Comparison of ENCODE assay signal across 24 mouse cellular contexts in genomic region chr14:122943475-122943853, GRCm38 (mm10). TPM values are rescaled to one million over a fixed set of nuclear protein-coding genes. Genes with fewer than 3 reads are reported as not detected.
DNase-seq lines count a peak whose midpoint lies in the region; ATAC-seq lines count a peak whose summit lies in the region.
"Had no signal": no experiment of that assay in that cellular context is flagged by ENCODE, and none has a peak within 500 bp of the region (broad histone marks: within the 10 kb centered on the region; RNA-seq: fewer than 3 reads in every experiment).

No protein-coding gene starts in this region.

- no peaks in the 10 kb centered on the region for H3K4me1 ChIP-seq in intestine, embryonic 15.5 days (replicated peaks)
- 0 out of 2 replicates have a peak, but pooled peaks cover 3% of the 10 kb centered on the region for H3K4me1 ChIP-seq in intestine, embryonic 16.5 days (ENCODE audit: control insufficient read depth, insufficient read depth, low read length)
- peaks cover 11% of the 10 kb centered on the region for H3K4me1 ChIP-seq in midbrain, embryonic 13.5 days (replicated peaks)
- H3K4me1 ChIP-seq in midbrain, embryonic 11.5 days (ENCODE audit: control insufficient read depth, insufficient read depth, low read length): no peaks in the 10 kb centered on the region
- H3K4me1 ChIP-seq in forebrain, embryonic 14.5 days (ENCODE audit: control insufficient read depth, insufficient read depth, low read length): peaks cover 11% of the 10 kb centered on the region
- H3K4me1 ChIP-seq in limb, embryonic 10.5 days: peaks cover 11% of the 10 kb centered on the region
- H3K4me1 ChIP-seq: heart, embryonic 12.5 days; liver, embryonic 13.5 days; megakaryocyte, embryonic 14.5 days had no signal

- peak; percentile 50 for ATAC-seq in intestine, embryonic 15.5 days
- ATAC-seq in intestine, embryonic 16.5 days: no peak; the same call in none of the 2 replicates
- ATAC-seq in midbrain, embryonic 13.5 days: peak; percentile 66
- ATAC-seq in midbrain, embryonic 11.5 days (ENCODE audit: low FRiP score): no peak
- peak; percentile 60 for ATAC-seq in forebrain, embryonic 14.5 days
- ATAC-seq: CD4-positive, CD25-positive, alpha-beta regulatory T cell, adult 4 months; lung, postnatal 0 days had no signal

- DNase-seq in midbrain, embryonic 11.5 days (ENCODE audit: low spot score, missing footprints): no peak
- no peak for DNase-seq in forebrain, embryonic 14.5 days (ENCODE audit: low spot score)
- no peak for DNase-seq in limb, embryonic 10.5 days (ENCODE audit: low spot score)
- no peak for DNase-seq in adrenal gland, postnatal 10 days
- DNase-seq in cerebellum, adult 11-12 months: no peak
- DNase-seq: cerebellum, adult 9-10 months; cerebellum, postnatal 36 days; gastrocnemius, adult 2 months; gastrocnemius, postnatal 36 days; heart, adult 2 months; heart, postnatal 4 days; liver, embryonic 13.5 days; lung, adult 18-20 months; lung, postnatal 4 days; right cerebral cortex, postnatal 14 days had no signal

- no peaks in the 10 kb centered on the region for H3K27me3 ChIP-seq in intestine, embryonic 15.5 days (replicated peaks)
- no peaks in the 10 kb centered on the region for H3K27me3 ChIP-seq in intestine, embryonic 16.5 days (replicated peaks; ENCODE audit: control insufficient read depth, insufficient read depth, low read length)
- no peaks in the 10 kb centered on the region for H3K27me3 ChIP-seq in midbrain, embryonic 13.5 days
- no peaks in the 10 kb centered on the region for H3K27me3 ChIP-seq in midbrain, embryonic 11.5 days (ENCODE audit: control insufficient read depth, insufficient read depth, low read length)
- no peaks in the 10 kb centered on the region for H3K27me3 ChIP-seq in forebrain, embryonic 14.5 days (replicated peaks; ENCODE audit: control insufficient read depth, insufficient read depth, low read length)
- no peaks in the 10 kb centered on the region for H3K27me3 ChIP-seq in limb, embryonic 10.5 days (ENCODE audit: low read depth, poor library complexity, severe bottlenecking)
- H3K27me3 ChIP-seq: heart, embryonic 12.5 days; hindbrain, embryonic 15.5 days; liver, embryonic 13.5 days; megakaryocyte, embryonic 14.5 days had no signal

- no peak overlapping the region for H3K4me2 ChIP-seq in intestine, embryonic 15.5 days (replicated peaks)
- H3K4me2 ChIP-seq in intestine, embryonic 16.5 days (ENCODE audit: low read depth, low read length): no peak overlapping the region
- H3K4me2 ChIP-seq in midbrain, embryonic 13.5 days (replicated peaks): no peak overlapping the region
- no peak overlapping the region for H3K4me2 ChIP-seq in midbrain, embryonic 11.5 days
- no peak overlapping the region for H3K4me2 ChIP-seq in forebrain, embryonic 14.5 days (ENCODE audit: low read length)
- H3K4me2 ChIP-seq: heart, embryonic 12.5 days; hindbrain, embryonic 15.5 days; liver, embryonic 13.5 days had no signal

- no peak overlapping the region for H3K9ac ChIP-seq in intestine, embryonic 15.5 days
- H3K9ac ChIP-seq in intestine, embryonic 16.5 days (ENCODE audit: low read depth, low read length): no peak overlapping the region
- H3K9ac ChIP-seq in midbrain, embryonic 13.5 days (replicated peaks): no peak overlapping the region
- no peak overlapping the region for H3K9ac ChIP-seq in midbrain, embryonic 11.5 days (ENCODE audit: low read length)
- no peak overlapping the region for H3K9ac ChIP-seq in forebrain, embryonic 14.5 days (ENCODE audit: low read length)
- H3K9ac ChIP-seq: heart, embryonic 12.5 days; hindbrain, embryonic 15.5 days; liver, embryonic 13.5 days had no signal

- H3K27ac ChIP-seq in intestine, embryonic 15.5 days: no peak overlapping the region
- H3K27ac ChIP-seq in intestine, embryonic 16.5 days (ENCODE audit: low read length): no peak overlapping the region
- H3K27ac ChIP-seq in midbrain, embryonic 13.5 days: no peak overlapping the region
- H3K27ac ChIP-seq in midbrain, embryonic 11.5 days (ENCODE audit: low read depth, low read length): no peak overlapping the region
- no peak overlapping the region for H3K27ac ChIP-seq in forebrain, embryonic 14.5 days (ENCODE audit: low read depth, low read length)
- H3K27ac ChIP-seq in limb, embryonic 10.5 days: peak overlapping the region; percentile 14; the same call in 1 of the 2 replicates
- H3K27ac ChIP-seq: gastrocnemius, adult 2 months; heart, adult 2 months; hindbrain, embryonic 15.5 days; kidney, postnatal 0 days; liver, embryonic 13.5 days had no signal

- H3K4me3 ChIP-seq in intestine, embryonic 15.5 days (replicated peaks): no peak overlapping the region
- H3K4me3 ChIP-seq in intestine, embryonic 16.5 days (ENCODE audit: low read length): no peak overlapping the region
- H3K4me3 ChIP-seq in midbrain, embryonic 13.5 days (replicated peaks): no peak overlapping the region
- H3K4me3 ChIP-seq in midbrain, embryonic 11.5 days (ENCODE audit: low read depth, low read length): no peak overlapping the region
- H3K4me3 ChIP-seq in forebrain, embryonic 14.5 days (ENCODE audit: low read depth, low read length): no peak overlapping the region
- H3K4me3 ChIP-seq in limb, embryonic 10.5 days: no peak overlapping the region
- H3K4me3 ChIP-seq: gastrocnemius, adult 2 months; heart, adult 2 months; heart, embryonic 12.5 days; hindbrain, embryonic 15.5 days; liver, embryonic 13.5 days; megakaryocyte, embryonic 14.5 days had no signal

- H3K9me3 ChIP-seq in intestine, embryonic 15.5 days: no peaks in the 10 kb centered on the region
- no peaks in the 10 kb centered on the region for H3K9me3 ChIP-seq in intestine, embryonic 16.5 days (ENCODE audit: control insufficient read depth, low read length)
- no peaks in the 10 kb centered on the region for H3K9me3 ChIP-seq in midbrain, embryonic 13.5 days
- H3K9me3 ChIP-seq in midbrain, embryonic 11.5 days (ENCODE audit: control insufficient read depth, low read length): no peaks in the 10 kb centered on the region
- H3K9me3 ChIP-seq in forebrain, embryonic 14.5 days (replicated peaks; ENCODE audit: control insufficient read depth, low read length): no peaks in the 10 kb centered on the region
- H3K9me3 ChIP-seq in limb, embryonic 10.5 days (replicated peaks): no peaks in the 10 kb centered on the region
- H3K9me3 ChIP-seq: heart, embryonic 12.5 days; hindbrain, embryonic 15.5 days; liver, embryonic 13.5 days; megakaryocyte, embryonic 14.5 days had no signal

- H3K36me3 ChIP-seq in intestine, embryonic 15.5 days: peaks cover 6% of the 10 kb centered on the region; the same call in 1 of the 2 replicates
- H3K36me3 ChIP-seq in intestine, embryonic 16.5 days (ENCODE audit: control insufficient read depth, insufficient read depth, low read length): no peaks in the 10 kb centered on the region; the same call in 1 of the 2 replicates
- H3K36me3 ChIP-seq in midbrain, embryonic 13.5 days: peaks cover 63% of the 10 kb centered on the region
- H3K36me3 ChIP-seq in midbrain, embryonic 11.5 days (ENCODE audit: control insufficient read depth, insufficient read depth, low read length): peaks cover 4% of the 10 kb centered on the region; the same call in 1 of the 2 replicates
- peaks cover 23% of the 10 kb centered on the region for H3K36me3 ChIP-seq in forebrain, embryonic 14.5 days (ENCODE audit: control insufficient read depth, insufficient read depth, low read length)
- H3K36me3 ChIP-seq in limb, embryonic 10.5 days: peaks cover 66% of the 10 kb centered on the region
- H3K36me3 ChIP-seq: liver, embryonic 13.5 days had no signal

- WGBS in intestine, embryonic 15.5 days: 89% methylated on average over 3 of the region's 3 CpGs
- WGBS in intestine, embryonic 16.5 days: 82% methylated on average over 3 of the region's 3 CpGs
- 64% methylated on average over 3 of the region's 3 CpGs for WGBS in midbrain, embryonic 13.5 days
- 78% methylated on average over 3 of the region's 3 CpGs for WGBS in midbrain, embryonic 11.5 days
- 22% methylated on average over 3 of the region's 3 CpGs for WGBS in forebrain, embryonic 14.5 days
- 86% methylated on average over 3 of the region's 3 CpGs for WGBS in limb, embryonic 10.5 days

RNA-seq across cellular contexts. Expression of gene Ggact, which starts 29.9 kb away (rescaled TPM):
- polyA plus RNA-seq in intestine, embryonic 15.5 days (2015; fragmentation: Nextera tagmentation; extraction: Ambion mirVana): 45.1 and 50.3 TPM in 2 replicates
- polyA plus RNA-seq in intestine, embryonic 16.5 days (2015; fragmentation: Nextera tagmentation; extraction: Ambion mirVana): 49.1 and 50.4 TPM in 2 replicates
- 4.7 and 5.9 TPM in 2 replicates for polyA plus RNA-seq in midbrain, embryonic 13.5 days (2015; fragmentation: Nextera tagmentation; extraction: Ambion mirVana)
- polyA plus RNA-seq in midbrain, embryonic 11.5 days (2014; fragmentation: Nextera tagmentation; extraction: Ambion mirVana): 5.2 and 5.5 TPM in 2 replicates
- 6.9 and 7.7 TPM in 2 replicates for polyA plus RNA-seq in forebrain, embryonic 14.5 days (2014; fragmentation: Nextera tagmentation; extraction: Ambion mirVana)
- 8.0 and 8.8 TPM in 2 replicates for polyA plus RNA-seq in limb, embryonic 10.5 days (2016; fragmentation: Nextera tagmentation; extraction: Ambion mirVana)
- 10 to 100 TPM; 36.5 to 45.0 TPM for total RNA-seq in adrenal gland, postnatal 10 days (2021)

RNA-seq across cellular contexts. Expression of gene Tmtc4, which starts 40.4 kb away (rescaled TPM):
- polyA plus RNA-seq in intestine, embryonic 15.5 days (2015; fragmentation: Nextera tagmentation; extraction: Ambion mirVana): 20.9 and 23.6 TPM in 2 replicates
- polyA plus RNA-seq in intestine, embryonic 16.5 days (2015; fragmentation: Nextera tagmentation; extraction: Ambion mirVana): 15.9 and 17.4 TPM in 2 replicates
- 48.1 and 51.5 TPM in 2 replicates for polyA plus RNA-seq in midbrain, embryonic 13.5 days (2015; fragmentation: Nextera tagmentation; extraction: Ambion mirVana)
- 39.8 and 41.6 TPM in 2 replicates for polyA plus RNA-seq in midbrain, embryonic 11.5 days (2014; fragmentation: Nextera tagmentation; extraction: Ambion mirVana)
- 41.5 and 41.8 TPM in 2 replicates for polyA plus RNA-seq in forebrain, embryonic 14.5 days (2014; fragmentation: Nextera tagmentation; extraction: Ambion mirVana)
- 21.2 and 31.1 TPM in 2 replicates for polyA plus RNA-seq in limb, embryonic 10.5 days (2016; fragmentation: Nextera tagmentation; extraction: Ambion mirVana)
- total RNA-seq in adrenal gland, postnatal 10 days (2021): 10 to 100 TPM; 20.0 to 28.3 TPM

Comparison
In these comparisons a context has a peak if more than half of its experiments do, and no peak if none do; other contexts are left out.
1. ATAC-seq: peak in intestine, embryonic 15.5 days (single experiment), midbrain, embryonic 13.5 days (single experiment) and forebrain, embryonic 14.5 days (single experiment); none in intestine, embryonic 16.5 days (single experiment) and midbrain, embryonic 11.5 days (single experiment).